Mouse (Mus musculus) ovary, postnatal 36 days (tissue): ENCODE data around the gene Fndc7.
A peak's percentile ranks its signal among the peaks of the same experiment; 100 is the strongest.
"Not testable (repeated sequence)": the region's sequence is repeated elsewhere in the genome, so short reads cannot be mapped to it uniquely, and the experiment has no call there.

Source experiments
- DNase-seq: peaks from one replicate; pipeline ENCODE4 v3.0.0; 2022; ENCODE audit warnings: low spot score, mixed read lengths

Fndc7 gene

DNA sequence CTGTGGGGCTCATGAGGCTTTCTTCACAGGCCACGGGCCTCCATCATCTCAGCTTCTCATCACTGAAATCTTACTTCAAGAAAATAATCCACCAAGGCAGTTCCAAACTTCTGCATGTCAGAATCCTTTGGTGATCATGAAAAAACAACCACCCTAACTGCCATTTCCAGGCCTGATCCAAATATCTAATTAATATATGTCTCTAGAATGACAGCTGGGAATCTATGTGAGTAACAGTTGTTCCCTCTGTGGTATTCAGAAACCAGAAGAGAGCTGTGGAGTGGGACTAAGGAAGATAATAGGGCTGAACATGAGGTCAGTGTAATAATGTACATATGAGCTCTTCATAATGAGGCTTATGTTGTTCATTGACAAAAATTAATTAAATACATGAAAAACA lies 36.5 kb downstream of the Fndc7 start:
- DNase-seq: no peak

DNA sequence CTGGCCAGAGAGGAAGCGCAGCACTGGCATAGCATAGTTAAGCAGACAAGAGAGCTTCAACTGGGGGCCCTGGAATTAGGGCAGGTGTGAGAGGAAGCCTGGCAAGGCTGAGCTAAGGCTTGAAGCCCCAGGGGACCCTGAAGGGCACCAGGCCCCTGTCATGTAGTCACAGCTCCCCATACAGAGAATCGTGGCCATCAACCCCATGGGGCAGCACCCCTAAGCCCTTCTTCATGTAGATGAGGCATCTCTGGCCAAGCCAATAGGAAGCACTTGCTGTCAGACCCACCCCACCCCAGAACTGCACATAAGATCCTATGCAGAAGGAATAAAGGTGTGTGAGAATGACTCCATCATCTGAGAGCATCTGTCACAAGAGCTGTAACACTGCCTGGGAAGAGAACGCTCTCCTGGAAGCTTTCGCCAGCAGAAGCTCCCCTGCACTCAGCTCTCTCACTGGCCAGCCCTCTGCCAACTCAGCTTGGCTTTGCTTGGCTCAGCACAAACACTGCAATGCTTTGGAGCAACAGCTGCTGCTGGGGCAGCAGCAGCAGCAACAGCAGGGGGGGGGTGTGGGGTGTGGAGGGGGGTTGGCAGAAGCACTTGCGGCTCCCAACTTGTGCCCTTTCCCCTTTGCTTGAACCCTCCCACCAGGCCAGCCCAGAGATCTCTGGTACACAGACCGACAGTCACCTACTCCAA lies 37.7 kb downstream of the Fndc7 start:
- DNase-seq: no peak

DNA sequence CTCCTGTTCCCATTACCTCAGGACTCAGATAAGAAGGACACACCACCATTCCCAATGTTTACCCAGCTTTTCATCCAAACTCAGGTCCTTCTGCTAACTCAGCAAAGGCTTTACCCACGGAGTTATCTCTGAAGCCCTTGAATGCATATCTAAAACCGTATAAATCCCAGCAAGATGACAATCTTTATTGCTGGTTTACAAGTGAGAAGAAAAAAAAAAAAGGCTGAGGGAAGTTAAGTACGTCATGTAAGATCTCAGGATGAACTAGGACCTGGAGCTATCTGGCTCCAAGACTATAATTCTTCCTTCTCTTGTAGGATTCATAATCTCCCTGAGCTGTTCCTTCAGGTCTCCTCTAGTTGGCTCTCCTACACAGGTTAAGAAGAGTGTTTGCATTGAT lies 38.3 kb downstream of the Fndc7 start:
- DNase-seq: no peak

DNA sequence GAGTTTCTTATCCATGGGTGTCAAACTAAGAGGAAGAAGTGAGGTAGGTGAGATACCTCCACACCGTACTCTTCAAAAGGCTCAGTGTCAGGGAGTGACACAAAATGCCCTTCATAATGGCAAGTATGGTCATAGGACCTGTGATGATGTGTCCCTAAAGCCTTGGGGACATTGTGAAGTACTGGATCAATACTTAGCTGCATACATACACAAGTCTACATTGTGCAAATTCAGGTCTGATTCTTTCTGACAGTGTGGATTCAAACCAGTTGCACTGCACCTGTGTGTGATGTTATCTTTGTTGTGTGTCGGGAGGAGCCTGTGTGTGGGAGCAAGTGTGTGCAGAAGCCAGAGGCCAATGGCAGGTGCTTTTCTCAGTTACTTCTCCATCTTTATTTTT lies 38.7 kb downstream of the Fndc7 start:
- no peak for DNase-seq

DNA sequence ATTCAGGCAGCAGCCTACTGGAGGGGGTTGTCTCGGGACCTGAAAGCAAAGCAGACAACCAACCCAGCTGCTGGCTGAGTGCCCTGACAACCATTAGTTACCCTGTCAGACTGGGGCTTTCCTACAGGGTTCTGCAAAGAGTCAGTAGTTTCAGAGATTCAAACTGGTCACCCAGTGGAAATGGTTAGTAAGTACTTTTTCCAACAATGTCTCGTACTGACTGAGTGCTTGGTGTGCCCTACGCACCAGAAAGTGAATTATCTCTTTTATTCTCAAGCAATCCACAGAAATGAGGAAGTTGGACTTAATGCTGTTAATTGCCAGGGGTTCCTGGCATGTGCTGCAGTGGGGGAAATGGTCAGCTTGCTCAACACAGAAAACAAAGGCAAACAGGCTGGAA lies 39.3 kb downstream of the Fndc7 start:
- peak; percentile 52 for DNase-seq

DNA sequence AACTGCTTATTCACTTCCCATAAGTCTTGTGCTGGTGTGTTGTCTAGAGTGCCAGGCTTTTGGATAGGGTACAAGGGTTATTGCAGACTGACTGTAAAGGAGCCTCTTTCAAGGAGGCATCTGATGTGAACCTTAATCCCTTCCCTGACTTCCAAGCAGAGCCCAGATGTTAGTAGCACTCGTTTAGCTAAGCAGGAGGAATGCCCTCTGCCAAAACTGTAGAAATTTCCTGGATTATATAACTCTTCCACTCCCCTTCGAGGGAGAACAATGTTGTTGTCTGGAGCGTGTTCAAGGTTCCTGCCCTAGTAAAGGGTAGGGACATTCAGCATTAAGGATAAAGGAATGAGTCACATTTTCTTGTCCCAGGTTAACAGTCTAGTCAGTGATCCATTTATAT lies 43.2 kb downstream of the Fndc7 start:
- DNase-seq: no peak

DNA sequence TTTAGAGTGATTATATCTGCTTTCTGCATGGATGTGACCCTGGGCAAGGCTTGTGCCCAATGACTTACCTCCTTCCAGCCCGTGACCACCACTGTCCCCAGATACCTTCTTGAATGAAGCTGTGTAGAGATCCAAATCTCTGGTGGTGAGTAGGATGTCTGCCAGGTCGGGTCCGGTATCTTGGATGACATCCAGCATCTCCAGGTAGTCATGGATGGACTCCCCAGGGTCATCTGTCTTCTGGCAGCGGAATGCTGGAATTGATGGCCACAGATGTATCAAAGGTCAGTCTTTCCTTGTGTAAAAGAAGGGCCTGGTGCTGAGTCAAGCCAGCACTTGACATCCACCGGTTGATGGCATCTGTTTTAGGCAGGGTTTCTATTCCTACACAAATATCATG lies 45.3 kb downstream of the Fndc7 start:
- no peak for DNase-seq

DNA sequence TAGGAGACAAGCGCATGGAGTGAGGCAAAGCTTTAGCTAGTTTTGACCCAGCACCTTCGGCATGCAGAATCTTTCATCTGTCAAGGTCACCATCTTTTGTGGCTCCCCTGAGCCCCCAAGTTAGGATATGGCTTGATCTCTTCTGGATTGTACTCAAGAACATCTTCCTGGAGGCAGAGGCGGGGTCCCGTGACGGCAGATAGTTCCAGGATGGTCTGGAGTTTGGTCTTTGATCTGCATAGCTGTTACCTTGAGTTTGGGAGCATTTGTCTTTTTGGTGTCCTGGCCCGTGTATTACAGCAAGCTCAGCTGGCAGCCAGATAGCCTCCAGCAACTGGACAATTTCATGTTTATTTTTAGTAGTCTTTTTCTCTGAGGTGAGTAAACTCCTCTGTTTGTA lies 45.8 kb downstream of the Fndc7 start:
- DNase-seq: no peak

DNA sequence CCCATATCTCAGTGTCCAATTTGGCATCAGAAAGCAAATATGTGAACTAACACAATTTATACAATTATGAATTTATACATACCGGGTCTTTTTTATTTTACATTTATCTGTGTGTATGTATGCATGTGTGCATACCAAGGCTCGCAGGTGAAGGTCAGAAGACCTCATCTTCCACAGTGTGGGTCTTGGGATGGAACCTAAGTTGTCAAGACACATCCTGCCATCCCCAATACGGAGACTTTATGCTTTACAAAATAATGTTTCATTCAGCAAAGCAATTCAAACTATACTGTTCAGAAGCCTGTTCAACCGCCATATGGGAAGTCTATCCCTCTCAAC lies 49.1 kb downstream of the Fndc7 start:
- no peak for DNase-seq

DNA sequence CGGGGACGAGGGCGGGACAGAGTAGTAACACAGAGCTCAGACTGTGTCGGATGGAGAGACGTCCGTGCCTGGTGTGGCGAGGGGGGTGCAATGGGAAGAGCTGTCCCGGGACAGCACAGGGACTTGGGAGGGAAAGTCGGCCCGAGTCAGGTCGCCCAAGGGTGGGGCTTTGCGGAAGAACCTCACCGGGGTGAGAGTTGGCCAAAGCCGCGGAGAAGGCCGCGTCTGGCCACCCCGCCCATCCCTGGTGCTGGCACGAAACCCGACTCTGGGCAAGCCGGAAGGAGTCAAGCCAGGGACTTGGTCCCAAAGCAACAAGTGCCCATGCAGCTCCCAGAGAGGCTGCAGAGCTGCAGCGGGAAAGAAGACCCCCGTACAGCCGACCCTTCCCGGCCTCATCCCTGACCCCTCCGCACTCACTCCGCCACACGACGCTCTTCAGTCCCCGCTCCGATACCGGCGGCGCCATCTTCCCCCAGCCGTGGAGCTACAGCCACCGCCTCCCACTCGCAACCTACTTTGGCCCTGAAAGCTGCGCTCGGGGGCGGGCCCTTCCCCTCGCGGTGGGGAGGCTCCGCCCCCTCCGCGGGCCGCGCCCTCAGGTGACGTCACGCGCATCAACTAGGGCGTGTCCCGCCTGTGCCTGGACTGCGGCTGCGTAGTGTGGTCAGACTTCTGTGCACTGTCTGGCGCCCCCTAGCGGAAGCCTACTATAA lies 49.6 kb downstream of the Fndc7 start, which contains the start of gene Stxbp3:
Gene Stxbp3 (minus strand): TSS at position 527 of the 716 bp plus-strand sequence.
- peak; percentile 99 for DNase-seq

DNA sequence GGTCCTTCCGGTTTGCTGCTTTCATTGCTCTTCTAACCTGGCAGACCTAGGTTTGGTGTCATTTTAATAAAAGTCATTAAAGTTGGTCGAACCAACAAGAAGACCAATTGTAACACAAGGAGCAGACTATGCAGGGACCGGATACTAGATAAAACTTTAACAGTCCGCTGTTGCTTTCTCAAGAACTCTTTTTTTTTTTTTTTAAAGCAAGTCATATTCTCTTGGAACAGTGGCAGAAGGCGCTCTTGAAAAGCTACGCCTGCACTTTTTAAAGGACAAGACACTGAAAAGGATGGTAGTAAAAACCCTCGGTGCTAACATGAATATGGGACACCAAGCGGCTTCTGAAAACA lies 50.2 kb downstream of the Fndc7 start:
- DNase-seq: no peak

DNA sequence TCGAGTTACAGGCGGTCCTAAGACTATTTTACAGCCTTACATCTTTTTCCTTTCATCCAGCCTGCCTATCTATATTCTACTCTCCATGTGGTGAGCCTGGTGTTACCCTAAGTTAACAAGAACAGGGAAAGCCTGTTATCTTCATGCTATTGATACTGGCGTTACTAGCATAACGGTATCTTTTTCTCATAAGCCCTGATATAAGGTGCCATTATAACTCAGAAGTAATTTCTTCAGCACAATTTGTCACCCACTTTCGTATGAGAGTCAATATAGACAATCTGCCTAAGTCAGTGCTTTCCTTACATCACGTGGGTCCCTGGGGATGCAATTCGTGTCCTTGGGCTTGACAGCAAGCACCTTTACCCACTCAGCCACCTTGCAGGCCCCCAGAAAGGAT lies 50.8 kb downstream of the Fndc7 start:
- DNase-seq: no peak

DNA sequence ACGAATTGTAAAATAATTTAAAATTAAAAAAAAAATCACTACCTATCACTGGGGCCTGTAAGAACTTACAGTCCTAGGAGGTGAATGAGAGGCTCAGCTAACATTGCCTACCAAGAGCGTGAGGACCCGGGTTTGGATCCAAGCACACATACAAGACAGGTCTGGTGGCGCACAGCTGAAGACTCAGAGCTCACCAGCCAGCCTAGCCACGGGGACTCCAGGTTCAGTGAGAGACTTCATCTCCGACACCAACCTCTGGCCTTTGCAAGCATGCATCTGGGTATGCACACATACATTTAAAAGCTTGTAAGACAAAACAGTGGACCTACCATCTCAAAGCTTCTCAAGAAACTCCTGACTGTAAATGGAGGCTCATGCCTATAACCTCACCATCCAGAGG lies 52.9 kb downstream of the Fndc7 start:
- DNase-seq: no peak

DNA sequence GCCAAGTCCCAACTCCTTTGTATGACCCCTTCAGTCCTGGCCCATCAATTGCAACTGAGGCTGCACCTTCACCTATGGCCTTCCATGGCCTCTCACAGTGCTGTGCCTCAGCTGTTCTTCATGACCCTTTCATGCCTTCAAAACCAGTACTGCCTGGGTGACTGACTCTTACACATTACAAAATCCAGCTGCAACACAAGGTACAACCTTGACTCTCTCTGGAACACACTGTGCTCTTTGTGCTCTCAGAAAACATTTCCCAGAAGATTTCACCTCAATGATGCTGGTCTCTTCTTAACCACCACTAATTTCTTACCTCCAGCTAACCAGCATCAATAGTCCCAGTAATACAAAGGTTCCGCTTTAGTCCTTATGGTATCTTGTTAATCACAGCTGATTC lies 56.1 kb downstream of the Fndc7 start:
- not testable (repeated sequence) for DNase-seq

DNA sequence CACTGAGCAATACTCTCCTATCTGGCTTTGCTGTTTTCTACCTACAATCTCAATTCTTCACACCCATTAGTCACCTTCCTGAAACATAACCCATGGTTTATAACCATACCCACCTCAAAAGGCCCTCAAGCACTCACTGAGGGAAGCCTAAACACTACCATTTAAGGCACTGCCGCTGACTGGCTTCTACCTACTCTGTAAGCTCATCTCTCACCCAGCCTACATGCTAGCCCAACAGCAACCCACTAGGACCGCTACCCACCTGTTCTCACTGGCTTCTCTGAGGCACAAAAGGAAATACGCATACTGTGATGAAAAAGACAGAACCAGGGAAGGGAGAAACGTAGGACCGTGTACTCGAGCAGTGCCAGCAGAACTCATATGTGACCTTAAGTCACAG lies 58.1 kb downstream of the Fndc7 start:
- no peak for DNase-seq

DNA sequence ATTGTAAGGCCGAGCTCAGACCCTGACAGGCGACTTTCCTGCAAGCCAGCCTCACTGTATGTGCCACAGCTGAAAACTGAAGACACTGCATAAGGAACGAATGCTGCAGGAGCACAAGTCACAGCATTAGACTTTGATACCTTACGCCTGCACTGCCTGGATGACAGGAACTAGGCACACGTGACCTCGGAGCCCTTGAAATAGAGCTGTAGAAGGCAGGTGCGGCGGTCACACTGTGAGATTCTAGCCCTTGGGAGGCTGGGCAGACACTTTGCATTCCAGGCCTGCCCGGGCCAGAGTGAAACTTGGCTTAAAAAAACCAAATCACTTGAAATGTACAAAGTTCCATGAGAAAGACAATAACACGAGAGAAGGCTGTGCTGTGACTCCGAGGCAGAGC lies 59.3 kb downstream of the Fndc7 start:
- no peak for DNase-seq

DNA sequence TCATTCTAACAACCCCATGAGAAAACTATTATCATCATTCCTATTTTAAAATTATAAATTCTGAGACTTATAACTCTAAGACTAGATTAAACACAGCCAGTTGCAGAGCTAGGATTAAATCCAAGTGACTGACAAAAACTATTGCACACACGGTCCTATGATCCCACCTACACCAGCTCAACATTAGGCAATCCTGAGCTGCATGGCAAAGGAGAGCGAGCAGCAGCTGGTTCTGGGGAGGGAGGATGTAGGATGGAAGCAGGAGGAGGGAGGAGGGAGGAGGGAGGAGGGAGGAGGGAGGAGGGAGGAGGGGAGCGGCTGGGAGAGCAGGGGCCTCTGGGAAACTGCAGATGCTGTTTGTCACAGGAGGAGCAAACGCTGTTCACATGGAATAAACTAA lies 74.2 kb downstream of the Fndc7 start:
- DNase-seq: no peak

DNA sequence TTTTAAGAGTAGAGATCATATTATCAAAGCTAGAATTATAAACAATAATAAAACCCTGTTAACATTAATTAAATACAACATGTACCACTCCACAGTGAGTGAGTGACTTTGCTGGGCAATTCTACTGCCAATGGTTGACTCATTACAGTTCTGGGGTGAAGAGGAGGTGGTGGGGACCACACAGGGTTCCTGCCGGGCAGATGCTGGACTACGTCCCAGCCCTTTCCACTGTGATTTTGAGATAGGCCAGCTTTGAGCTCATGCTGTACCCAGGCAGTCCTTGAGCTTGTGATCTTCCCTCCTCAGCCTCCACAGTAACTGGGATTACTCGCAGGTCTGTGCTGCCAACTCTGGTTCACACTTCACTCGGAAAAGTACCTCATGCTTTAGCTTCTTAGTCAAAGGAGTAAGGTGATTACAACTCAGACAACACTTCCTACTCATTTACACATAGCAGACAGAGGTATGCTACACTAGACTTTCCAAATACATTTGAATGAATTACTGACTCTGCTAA lies 79.0 kb downstream of the Fndc7 start:
- DNase-seq: no peak

DNA sequence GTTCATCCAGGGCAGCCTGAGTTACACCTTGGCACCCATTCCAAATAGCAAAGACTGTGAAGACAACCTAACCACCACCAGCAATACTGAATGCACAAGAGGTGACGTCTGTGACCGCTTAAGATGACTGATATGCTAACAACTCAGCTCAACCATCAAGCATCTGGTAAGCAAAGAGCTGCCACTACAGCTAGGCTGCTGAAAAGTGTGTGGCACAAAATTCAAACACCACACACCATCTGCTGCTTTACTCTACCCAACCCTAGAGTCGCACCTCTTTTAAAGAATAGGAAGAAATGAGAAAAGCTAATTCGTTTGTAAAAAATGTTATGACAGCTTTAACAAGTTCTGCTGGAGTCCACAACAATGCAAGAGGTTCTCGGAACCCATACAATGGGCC lies 84.2 kb downstream of the Fndc7 start:
- no peak for DNase-seq
